Mouse (Mus musculus) heart, embryonic 12.5 days (tissue): ENCODE data around the gene Fam168a. TPM values are rescaled to one million over a fixed set of nuclear protein-coding genes. Genes with fewer than 3 reads are reported as not detected.

ENCODE experiments used
- ATAC-seq: fragments of 200-750 bp; cut with Nextera tagmentation; 2 replicates; pipeline ENCODE4 v1.8.0; 2017; ENCODE audit warnings: moderate TSS enrichment, moderate library complexity; ENCODE audit not compliant: insufficient number of reproducible peaks, low FRiP score
- H3K27ac ChIP-seq: fragments of 300-500 bp; sonication (generic); 2 replicates; pipeline ENCODE4 v1.5.1; 2016; ENCODE audit warnings: mild to moderate bottlenecking, moderate library complexity; ENCODE audit not compliant: poor library complexity, severe bottlenecking
- H3K27me3 ChIP-seq: fragments of 300-500 bp; sonication (generic); replicated peaks from 2 replicates; pipeline ENCODE4 v1.6.1; 2016; ENCODE audit warnings: mild to moderate bottlenecking, moderate library complexity
- H3K36me3 ChIP-seq: fragments of 300-500 bp; sonication (generic); 2 replicates; pipeline ENCODE4 v1.6.1; 2016; ENCODE audit warnings: mild to moderate bottlenecking, moderate library complexity
- H3K4me1 ChIP-seq: fragments of 300-500 bp; sonication (generic); replicated peaks from 2 replicates; pipeline ENCODE4 v1.6.1; 2016; ENCODE audit warnings: mild to moderate bottlenecking
- H3K4me2 ChIP-seq: fragments of 300-500 bp; sonication (generic); 2 replicates; pipeline ENCODE4 v1.6.1; 2016; ENCODE audit warnings: mild to moderate bottlenecking, moderate library complexity
- H3K4me3 ChIP-seq: fragments of 300-500 bp; sonication (generic); 2 replicates; pipeline ENCODE4 v1.5.1; 2016; ENCODE audit warnings: mild to moderate bottlenecking
- H3K9ac ChIP-seq: fragments of 300-500 bp; sonication (generic); 2 replicates; pipeline ENCODE4 v1.6.1; 2016; ENCODE audit warnings: mild to moderate bottlenecking, moderate library complexity
- H3K9me3 ChIP-seq: fragments of 300-500 bp; sonication (generic); replicated peaks from 2 replicates; pipeline ENCODE4 v1.6.1; 2016; ENCODE audit warnings: mild to moderate bottlenecking, moderate library complexity
- WGBS: fragments of 180-500 bp; shearing (Covaris S2); methylation state at CpG from one replicate; pipeline ENCODE4 v1.1.7; 2016; 5-methylcytosine and 5-hydroxymethylcytosine counted together
- polyA plus RNA-seq: library from polyadenylated mRNA; unstranded; fragments of >200 nt; fragmentation: Nextera tagmentation; extraction: Ambion mirVana; gene quantifications from 2 replicates; pipeline ENCODE4 v1.2.1, GENCODE M21; 2016

Gene Fam168a
- polyA plus RNA-seq, 1 experiment from 2014 or later: 31.6 TPM

GRCm38 (mm10) chr7:100854137-100854814 is 147.8 kb downstream of the Fam168a start:
- H3K36me3 ChIP-seq: no peaks in the 10 kb centered on the region; the same call in 1 of the 2 replicates
- no peaks in the 10 kb centered on the region for H3K27me3 ChIP-seq
- no peaks in the 10 kb centered on the region for H3K9me3 ChIP-seq
- ATAC-seq: no peak
- H3K9ac ChIP-seq: peak overlapping the region; percentile 26; the same call in 1 of the 2 replicates
- H3K4me2 ChIP-seq: no peak overlapping the region
- no peak overlapping the region for H3K27ac ChIP-seq
- WGBS: 40% methylated on average over 6 of the region's 6 CpGs
- H3K4me1 ChIP-seq: peaks cover 58% of the 10 kb centered on the region
- H3K4me3 ChIP-seq: no peak overlapping the region

- no peak for ATAC-seq
- H3K27ac ChIP-seq: no peak overlapping the region
- peaks cover 63% of the 10 kb centered on the region for H3K4me1 ChIP-seq
- no peaks in the 10 kb centered on the region for H3K9me3 ChIP-seq
- H3K4me2 ChIP-seq: no peak overlapping the region
- no peaks in the 10 kb centered on the region; the same call in 1 of the 2 replicates for H3K36me3 ChIP-seq
- H3K4me3 ChIP-seq: no peak overlapping the region
- H3K27me3 ChIP-seq: no peaks in the 10 kb centered on the region
- H3K9ac ChIP-seq: 0 out of 2 replicates have a peak overlapping the region, but pooled peaks have one; percentile 26
- 88% methylated on average over 5 of the region's 5 CpGs for WGBS
Measured at GRCm38 (mm10) chr7:100854861-100855260, 148.4 kb downstream of the Fam168a start.

- H3K27me3 ChIP-seq: no peaks in the 10 kb centered on the region
- H3K9ac ChIP-seq: no peak overlapping the region
- no peak overlapping the region for H3K4me3 ChIP-seq
- no peaks in the 10 kb centered on the region for H3K36me3 ChIP-seq
- 38% methylated on average over 4 of the region's 4 CpGs for WGBS
- no peak for ATAC-seq
- no peak overlapping the region for H3K4me2 ChIP-seq
- H3K4me1 ChIP-seq: peaks cover 68% of the 10 kb centered on the region
- no peaks in the 10 kb centered on the region for H3K9me3 ChIP-seq
- H3K27ac ChIP-seq: no peak overlapping the region
Measured at GRCm38 (mm10) chr7:100855300-100855699, 148.9 kb downstream of the Fam168a start.

- no peak for ATAC-seq
- Histone ChIP-seq H3K36me3 (no peaks in the 10 kb centered on the region), H3K27ac (no peak overlapping the region), H3K27me3 (no peaks in the 10 kb centered on the region), H3K4me3 (no peak overlapping the region), H3K9me3 (no peaks in the 10 kb centered on the region), H3K4me2 (no peak overlapping the region), H3K4me1 (peaks cover 75% of the 10 kb centered on the region), H3K9ac (no peak overlapping the region)
- 65% methylated on average over 5 of the region's 5 CpGs for WGBS
Measured at GRCm38 (mm10) chr7:100855795-100856573, 149.5 kb downstream of the Fam168a start.

GRCm38 (mm10) chr7:100860450-100860849 is 154.0 kb downstream of the Fam168a start:
- peaks cover 50% of the 10 kb centered on the region for H3K4me1 ChIP-seq

GRCm38 (mm10) chr7:100861209-100861608 is 154.8 kb downstream of the Fam168a start:
- H3K9ac ChIP-seq: no peak overlapping the region
- no peak overlapping the region for H3K4me2 ChIP-seq
- no peak overlapping the region for H3K27ac ChIP-seq
- H3K27me3 ChIP-seq: no peaks in the 10 kb centered on the region
- 85% methylated on average over 5 of the region's 5 CpGs for WGBS
- no peaks in the 10 kb centered on the region for H3K9me3 ChIP-seq
- no peak for ATAC-seq
- no peaks in the 10 kb centered on the region for H3K36me3 ChIP-seq
- H3K4me1 ChIP-seq: peaks cover 42% of the 10 kb centered on the region
- no peak overlapping the region for H3K4me3 ChIP-seq

More at GRCm38 (mm10) chr7:100860450-100860849, 154.0 kb downstream of the Fam168a start:
- no peak overlapping the region for H3K9ac ChIP-seq
- no peaks in the 10 kb centered on the region for H3K9me3 ChIP-seq
- no peaks in the 10 kb centered on the region for H3K27me3 ChIP-seq
- ATAC-seq: no peak
- H3K4me3 ChIP-seq: no peak overlapping the region
- H3K27ac ChIP-seq: no peak overlapping the region
- no peak overlapping the region for H3K4me2 ChIP-seq
- no peaks in the 10 kb centered on the region for H3K36me3 ChIP-seq
- WGBS: 69% methylated on average over 3 of the region's 3 CpGs

- H3K27me3 ChIP-seq: no peaks in the 10 kb centered on the region
- H3K36me3 ChIP-seq: no peaks in the 10 kb centered on the region
- peak overlapping the region; percentile 60 for H3K4me3 ChIP-seq
- H3K27ac ChIP-seq: no peak overlapping the region
- 6% methylated on average over 4 of the region's 4 CpGs for WGBS
- H3K4me2 ChIP-seq: peak overlapping the region; percentile 97
- ATAC-seq: no peak
- H3K9ac ChIP-seq: peak overlapping the region; percentile 75
- H3K4me1 ChIP-seq: peaks cover 41% of the 10 kb centered on the region
- no peaks in the 10 kb centered on the region for H3K9me3 ChIP-seq
Measured at GRCm38 (mm10) chr7:100862353-100862752, 155.9 kb downstream of the Fam168a start.

- Histone ChIP-seq H3K9me3 (no peaks in the 10 kb centered on the region), H3K27me3 (no peaks in the 10 kb centered on the region), H3K9ac (peak within 1 kb of the TSS; percentile 75), H3K4me1 (peaks cover 48% of the 10 kb centered on the region), H3K27ac (peak within 1 kb of the TSS; percentile 56; the same call in 1 of the 2 replicates), H3K4me2 (peak within 1 kb of the TSS; percentile 97), H3K36me3 (no peaks in the 10 kb centered on the region), H3K4me3 (peak within 1 kb of the TSS; percentile 60)
- ATAC-seq: peak; percentile 90
- under 1% methylated on average over 91 of the region's 91 CpGs for WGBS
Measured at GRCm38 (mm10) chr7:100862828-100863638, 156.6 kb downstream of the Fam168a start, which contains the start of gene Relt. Gene Relt (minus strand): TSS chr7:100863446.

GRCm38 (mm10) chr7:100866675-100867074 is 160.2 kb downstream of the Fam168a start:
- Histone ChIP-seq H3K36me3 (0 out of 2 replicates have a peak, but pooled peaks cover 8% of the 10 kb centered on the region), H3K4me2 (no peak overlapping the region), H3K4me3 (no peak overlapping the region), H3K27me3 (no peaks in the 10 kb centered on the region), H3K27ac (no peak overlapping the region), H3K9me3 (no peaks in the 10 kb centered on the region), H3K4me1 (peaks cover 44% of the 10 kb centered on the region), H3K9ac (no peak overlapping the region)
- WGBS: 13% methylated on average over 3 of the region's 3 CpGs
- ATAC-seq: no peak

GRCm38 (mm10) chr7:100867561-100867960 is 161.1 kb downstream of the Fam168a start:
- H3K4me3 ChIP-seq: no peak overlapping the region
- 55% methylated on average over 2 of the region's 2 CpGs for WGBS

More at GRCm38 (mm10) chr7:100867561-100867960, 161.1 kb downstream of the Fam168a start:
- H3K36me3 ChIP-seq: peaks cover 16% of the 10 kb centered on the region
- H3K9me3 ChIP-seq: no peaks in the 10 kb centered on the region
- ATAC-seq: no peak
- no peak overlapping the region for H3K27ac ChIP-seq
- no peak overlapping the region for H3K9ac ChIP-seq
- no peak overlapping the region for H3K4me2 ChIP-seq
- peaks cover 40% of the 10 kb centered on the region for H3K4me1 ChIP-seq
- no peaks in the 10 kb centered on the region for H3K27me3 ChIP-seq
